Mouse (Mus musculus) olfactory bulb, adult 2 months (tissue): ENCODE data around the gene Scd2. TPM values are rescaled to one million over a fixed set of nuclear protein-coding genes. Genes with fewer than 3 reads are reported as not detected.
"Not testable (repeated sequence)": the region's sequence is repeated elsewhere in the genome, so short reads cannot be mapped to it uniquely, and the experiment has no call there.

ENCODE experiments used
- H3K27ac ChIP-seq: fragments of 200-500 bp; 2 replicates; pipeline ENCODE4 v1.5.1; 2012; ENCODE audit warnings: low read depth, low read length; ENCODE audit not compliant: insufficient read depth
- H3K4me1 ChIP-seq: fragments of 200-500 bp; 2 replicates; pipeline ENCODE4 v1.6.1; 2012; ENCODE audit warnings: low read length; ENCODE audit not compliant: control insufficient read depth, insufficient read depth
- H3K4me3 ChIP-seq: fragments of 200-500 bp; 2 replicates; pipeline ENCODE4 v1.5.1; 2012; ENCODE audit warnings: mild to moderate bottlenecking, low read depth, low read length, moderate library complexity; ENCODE audit not compliant: insufficient read depth
- CTCF ChIP-seq: fragments of 200-500 bp; IDR thresholded peaks from 2 replicates; pipeline ENCODE4 v1.5.1; 2012; ENCODE audit warnings: low read depth, mild to moderate bottlenecking, low read length, moderate library complexity; ENCODE audit not compliant: insufficient read depth
- POLR2A ChIP-seq: fragments of 200-500 bp; IDR thresholded peaks from 2 replicates; pipeline ENCODE4 v1.6.1; 2012; ENCODE audit warnings: mild to moderate bottlenecking, low read depth, low read length, moderate library complexity; ENCODE audit not compliant: insufficient read depth
- WGBS: fragments of 180-500 bp; shearing (Covaris S2); methylation state at CpG from one replicate; pipeline ENCODE4 v1.1.7; 2018; 5-methylcytosine and 5-hydroxymethylcytosine counted together
- polyA plus RNA-seq: library from polyadenylated mRNA; stranded (reverse); fragments of >200 nt; gene quantifications from 2 replicates; pipeline ENCODE4 v1.2.4, GENCODE M21; 2012; ENCODE audit warnings: low replicate concordance; ENCODE audit not compliant: missing spikeins, insufficient read depth, insufficient read length

The Scd2 gene
- polyA plus RNA-seq, 1 experiment: 299 TPM

GRCm38 (mm10) chr19:44267499-44268002 lies 25.9 kb upstream of the Scd2 start:
- TF ChIP-seq POLR2A: no peak
- TF ChIP-seq CTCF: no peak
- WGBS: 6% methylated on average over 18 of the region's 18 CpGs

GRCm38 (mm10) chr19:44273711-44274110 lies 19.8 kb upstream of the Scd2 start:
- WGBS: 62% methylated on average over 4 of the region's 4 CpGs
- Histone ChIP-seq H3K4me3 (no peak overlapping the region), H3K4me1 (peaks cover 2% of the 10 kb centered on the region; the same call in 1 of the 2 replicates), H3K27ac (no peak overlapping the region)
- TF ChIP-seq POLR2A: no peak
- no peak for TF ChIP-seq CTCF

More at GRCm38 (mm10) chr19:44267499-44268002, 25.9 kb upstream of the Scd2 start:
- Histone ChIP-seq H3K4me1 (peaks cover 10% of the 10 kb centered on the region), H3K4me3 (peak overlapping the region; percentile 75), H3K27ac (peak overlapping the region; percentile 98)

DNA sequence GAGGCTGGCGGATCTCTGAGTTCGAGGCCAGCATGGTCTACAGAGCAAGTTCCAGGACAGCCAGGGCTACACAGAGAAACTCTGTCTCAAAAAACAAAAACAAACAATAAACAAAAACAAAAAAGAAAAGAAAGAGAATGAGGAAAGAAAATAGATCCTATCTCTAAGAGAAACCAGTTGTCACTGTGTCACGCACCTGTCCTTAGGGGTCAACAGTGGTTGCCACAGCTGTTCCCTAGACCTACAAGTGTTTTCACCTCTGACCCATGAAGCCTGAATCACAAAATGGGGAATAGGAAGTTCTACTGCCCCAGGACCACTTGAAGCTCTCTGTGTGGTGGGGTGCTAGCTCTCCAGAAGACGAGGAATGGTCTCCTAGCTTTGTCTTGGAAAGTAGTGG lies 19.0 kb upstream of the Scd2 start:
- H3K4me1 ChIP-seq: peaks cover 2% of the 10 kb centered on the region; the same call in 1 of the 2 replicates
- H3K27ac ChIP-seq: no peak overlapping the region
- over 99% methylated on average over 4 of the region's 4 CpGs for WGBS
- no peak overlapping the region for H3K4me3 ChIP-seq
- TF ChIP-seq CTCF: no peak
- TF ChIP-seq POLR2A: no peak

- no peak for TF ChIP-seq POLR2A
- no peak for TF ChIP-seq CTCF
Measured at GRCm38 (mm10) chr19:44275418-44275817, 18.1 kb upstream of the Scd2 start.

DNA sequence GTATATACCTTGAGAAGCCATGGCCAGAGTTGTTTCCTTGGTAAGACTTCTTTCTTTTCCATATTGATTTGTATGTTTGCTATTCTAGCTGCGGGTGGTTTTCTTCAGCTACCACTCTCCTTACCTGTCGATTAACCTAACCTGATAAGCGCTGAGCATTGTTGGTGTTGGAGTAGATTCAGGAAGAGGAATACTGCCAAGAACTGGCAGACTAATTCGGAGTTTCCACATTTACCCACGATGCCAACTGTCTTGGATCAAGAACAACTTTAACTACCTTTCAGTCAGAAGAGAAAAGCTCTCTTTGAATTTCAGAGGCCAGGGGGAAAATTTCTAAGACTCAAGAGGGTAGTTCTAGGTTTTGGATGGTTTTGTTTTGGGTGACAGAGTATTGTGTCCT lies 16.6 kb upstream of the Scd2 start:
- TF ChIP-seq POLR2A: no peak
- TF ChIP-seq CTCF: no peak
- peaks cover 10% of the 10 kb centered on the region for H3K4me1 ChIP-seq
- no peak overlapping the region for H3K27ac ChIP-seq
- 49% methylated on average over 5 of the region's 5 CpGs for WGBS
- H3K4me3 ChIP-seq: no peak overlapping the region

More at GRCm38 (mm10) chr19:44275418-44275817, 18.1 kb upstream of the Scd2 start:
- peaks cover 5% of the 10 kb centered on the region; the same call in 1 of the 2 replicates for H3K4me1 ChIP-seq
- H3K27ac ChIP-seq: no peak overlapping the region
- WGBS: 86% methylated on average over 1 of the region's 1 CpGs
- no peak overlapping the region for H3K4me3 ChIP-seq

DNA sequence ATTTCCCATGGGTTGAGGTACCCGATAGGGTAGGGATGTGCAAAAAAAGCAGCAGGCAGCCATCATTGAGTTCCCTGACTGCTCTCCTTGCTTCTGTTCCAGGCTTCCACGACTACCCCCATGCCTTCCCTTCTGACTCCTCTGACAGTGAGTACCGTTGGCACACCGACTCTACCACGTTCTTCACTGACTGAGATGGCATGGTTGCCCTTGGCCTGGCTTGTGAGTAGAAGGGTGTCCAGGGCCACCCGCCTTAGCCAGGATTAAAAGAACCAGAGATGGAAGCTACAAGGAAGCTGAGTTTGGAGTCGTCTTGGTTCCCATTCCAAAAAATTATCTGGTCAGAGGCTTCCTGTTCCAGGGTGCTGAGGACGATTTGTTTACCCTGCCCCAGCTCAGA lies 15.5 kb upstream of the Scd2 start:
- H3K4me3 ChIP-seq: no peak overlapping the region
- no peak overlapping the region for H3K27ac ChIP-seq
- no peak for TF ChIP-seq POLR2A
- peaks cover 16% of the 10 kb centered on the region for H3K4me1 ChIP-seq
- 91% methylated on average over 8 of the region's 8 CpGs for WGBS

GRCm38 (mm10) chr19:44280755-44281154 lies 12.7 kb upstream of the Scd2 start:
- WGBS: 7% methylated on average over 6 of the region's 6 CpGs
- Histone ChIP-seq H3K27ac (peak overlapping the region; percentile 75), H3K4me3 (no peak overlapping the region), H3K4me1 (peaks cover 25% of the 10 kb centered on the region)
- TF ChIP-seq CTCF (no peak), POLR2A (no peak)

DNA sequence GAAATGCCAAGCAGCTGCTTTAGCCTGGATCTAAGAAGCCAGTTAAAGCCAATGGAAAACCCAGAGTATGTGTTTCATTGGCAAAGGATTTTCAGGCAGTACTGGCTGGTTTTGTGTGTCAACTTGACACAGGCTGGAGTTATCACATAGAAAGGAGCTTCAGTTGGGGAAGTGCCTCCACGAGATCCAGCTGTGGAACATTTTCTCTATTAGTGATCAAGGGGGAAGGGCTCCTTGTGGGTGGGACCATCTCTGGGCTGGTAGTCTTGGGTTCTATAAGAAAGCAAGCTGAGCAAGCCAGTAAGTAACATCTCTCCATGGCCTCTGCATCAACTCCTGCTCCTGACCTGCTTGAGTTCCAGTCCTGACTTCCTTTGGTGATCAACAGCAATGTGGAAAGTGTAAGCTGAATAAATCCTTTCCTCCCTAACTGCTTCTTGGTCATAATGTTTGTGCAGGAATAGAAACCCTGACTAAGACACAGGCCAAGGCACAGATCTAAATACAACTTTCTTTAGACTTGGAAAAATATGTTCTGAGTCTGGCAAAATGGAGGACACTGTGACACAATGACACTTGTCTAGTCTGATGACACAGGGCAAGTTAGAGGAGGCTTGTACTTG lies 11.5 kb upstream of the Scd2 start:
- H3K4me3 ChIP-seq: not testable (repeated sequence)
- WGBS: 16% methylated on average over 1 of the region's 1 CpGs
- peaks cover 25% of the 10 kb centered on the region for H3K4me1 ChIP-seq
- H3K27ac ChIP-seq: peak overlapping the region; percentile 78

- 39% methylated on average over 9 of the region's 9 CpGs for WGBS
- Histone ChIP-seq H3K27ac (peak overlapping the region; percentile 78), H3K4me1 (peaks cover 25% of the 10 kb centered on the region), H3K4me3 (no peak overlapping the region)
- TF ChIP-seq CTCF (no peak), POLR2A (no peak)
Measured at GRCm38 (mm10) chr19:44282534-44283156, 10.8 kb upstream of the Scd2 start.
